Mouse (Mus musculus): ENCODE measurements around the gene Fbxl19. TPM values are rescaled to one million over a fixed set of nuclear protein-coding genes. Genes with fewer than 3 reads are reported as not detected.

The Fbxl19 gene
- polyA plus RNA-seq, 1 experiment from 2014 or later = 7.4 TPM

- DNase-seq (peak; percentile 47), ATAC-seq (ENCODE audit: low FRiP score, low TSS enrichment) (0 out of 2 replicates have a peak, but pooled peaks have one; percentile 4)
- WGBS = under 1% methylated on average over 53 of the region's 62 CpGs
- Histone ChIP-seq H3K9me3 (ENCODE audit: control insufficient read depth, low read length) (no peaks in the 10 kb centered on the region), H3K9ac (replicated peaks; ENCODE audit: low read length) (peak overlapping the region; percentile 93), H3K27me3 (ENCODE audit: control insufficient read depth, insufficient read depth, low read length) (no peaks in the 10 kb centered on the region), H3K4me2 (ENCODE audit: low read length) (peak overlapping the region; percentile 94), H3K4me1 (ENCODE audit: control insufficient read depth, insufficient read depth, low read length) (peaks cover 18% of the 10 kb centered on the region), H3K27ac (replicated peaks; ENCODE audit: low read depth, low read length) (peak overlapping the region; percentile 89), H3K36me3 (ENCODE audit: control insufficient read depth, insufficient read depth, low read length) (peaks cover 40% of the 10 kb centered on the region), H3K4me3 (replicated peaks; ENCODE audit: low read depth, low read length) (peak overlapping the region; percentile 93)
These were observed 2.5 kb downstream of the Fbxl19 start for GRCm38 (mm10) chr7:127746494-127747491.

- WGBS = 35% methylated on average over 6 of the region's 6 CpGs
- peaks cover 49% of the 10 kb centered on the region for H3K36me3 ChIP-seq (ENCODE audit: control insufficient read depth, insufficient read depth, low read length)
- ATAC-seq (ENCODE audit: low FRiP score, low TSS enrichment) = no peak
- H3K4me3 ChIP-seq (replicated peaks; ENCODE audit: low read depth, low read length) = peak overlapping the region; percentile 93
- peak overlapping the region; percentile 93 for H3K9ac ChIP-seq (replicated peaks; ENCODE audit: low read length)
- DNase-seq = no peak
- H3K27me3 ChIP-seq (ENCODE audit: control insufficient read depth, insufficient read depth, low read length) = no peaks in the 10 kb centered on the region
- H3K9me3 ChIP-seq (ENCODE audit: control insufficient read depth, low read length) = no peaks in the 10 kb centered on the region
- peak overlapping the region; percentile 89 for H3K27ac ChIP-seq (replicated peaks; ENCODE audit: low read depth, low read length)
- H3K4me1 ChIP-seq (ENCODE audit: control insufficient read depth, insufficient read depth, low read length) = peaks cover 18% of the 10 kb centered on the region
- peak overlapping the region; percentile 94 for H3K4me2 ChIP-seq (ENCODE audit: low read length)
These were observed 3.4 kb downstream of the Fbxl19 start for GRCm38 (mm10) chr7:127747559-127748234.

- H3K9ac ChIP-seq (replicated peaks; ENCODE audit: low read length) = no peak overlapping the region
- H3K4me1 ChIP-seq (ENCODE audit: control insufficient read depth, insufficient read depth, low read length) = peaks cover 18% of the 10 kb centered on the region
- H3K4me3 ChIP-seq (replicated peaks; ENCODE audit: low read depth, low read length) = peak overlapping the region; percentile 93
- WGBS = 92% methylated on average over 28 of the region's 28 CpGs
- DNase-seq = no peak
- H3K27me3 ChIP-seq (ENCODE audit: control insufficient read depth, insufficient read depth, low read length) = no peaks in the 10 kb centered on the region
- no peaks in the 10 kb centered on the region for H3K9me3 ChIP-seq (ENCODE audit: control insufficient read depth, low read length)
- H3K27ac ChIP-seq (replicated peaks; ENCODE audit: low read depth, low read length) = no peak overlapping the region
- peaks cover 54% of the 10 kb centered on the region for H3K36me3 ChIP-seq (ENCODE audit: control insufficient read depth, insufficient read depth, low read length)
- no peak for ATAC-seq (ENCODE audit: low FRiP score, low TSS enrichment)
- H3K4me2 ChIP-seq (ENCODE audit: low read length) = peak overlapping the region; percentile 94; the same call in 1 of the 2 replicates
These were observed 3.9 kb downstream of the Fbxl19 start for GRCm38 (mm10) chr7:127748235-127748560.

- Histone ChIP-seq H3K9me3 (ENCODE audit: control insufficient read depth, low read length) (no peaks in the 10 kb centered on the region), H3K9ac (replicated peaks; ENCODE audit: low read length) (no peak overlapping the region), H3K4me2 (ENCODE audit: low read length) (no peak overlapping the region), H3K27me3 (ENCODE audit: control insufficient read depth, insufficient read depth, low read length) (no peaks in the 10 kb centered on the region), H3K36me3 (ENCODE audit: control insufficient read depth, insufficient read depth, low read length) (peaks cover 76% of the 10 kb centered on the region), H3K27ac (replicated peaks; ENCODE audit: low read depth, low read length) (no peak overlapping the region), H3K4me1 (ENCODE audit: control insufficient read depth, insufficient read depth, low read length) (peaks cover 12% of the 10 kb centered on the region), H3K4me3 (replicated peaks; ENCODE audit: low read depth, low read length) (no peak overlapping the region)
- DNase-seq = peak; percentile 72
- WGBS = 85% methylated on average over 19 of the region's 19 CpGs
- no peak for ATAC-seq (ENCODE audit: low FRiP score, low TSS enrichment)
These were observed 6.1 kb downstream of the Fbxl19 start for GRCm38 (mm10) chr7:127750131-127751127.

- no peak for DNase-seq
- ATAC-seq (ENCODE audit: low FRiP score, low TSS enrichment) = no peak
- Histone ChIP-seq H3K36me3 (ENCODE audit: control insufficient read depth, insufficient read depth, low read length) (peaks cover 88% of the 10 kb centered on the region), H3K4me1 (ENCODE audit: control insufficient read depth, insufficient read depth, low read length) (peaks cover 12% of the 10 kb centered on the region), H3K27ac (replicated peaks; ENCODE audit: low read depth, low read length) (no peak overlapping the region), H3K4me2 (ENCODE audit: low read length) (no peak overlapping the region), H3K9me3 (ENCODE audit: control insufficient read depth, low read length) (no peaks in the 10 kb centered on the region), H3K9ac (replicated peaks; ENCODE audit: low read length) (no peak overlapping the region), H3K27me3 (ENCODE audit: control insufficient read depth, insufficient read depth, low read length) (no peaks in the 10 kb centered on the region), H3K4me3 (replicated peaks; ENCODE audit: low read depth, low read length) (no peak overlapping the region)
- WGBS = 97% methylated on average over 5 of the region's 5 CpGs
These were observed 7.3 kb downstream of the Fbxl19 start for GRCm38 (mm10) chr7:127751619-127752018.

- H3K9me3 ChIP-seq (ENCODE audit: control insufficient read depth, low read length) = no peaks in the 10 kb centered on the region
- no peak overlapping the region for H3K27ac ChIP-seq (replicated peaks; ENCODE audit: low read depth, low read length)
- peaks cover 12% of the 10 kb centered on the region for H3K4me1 ChIP-seq (ENCODE audit: control insufficient read depth, insufficient read depth, low read length)
- H3K36me3 ChIP-seq (ENCODE audit: control insufficient read depth, insufficient read depth, low read length) = peaks cover 93% of the 10 kb centered on the region
- H3K9ac ChIP-seq (replicated peaks; ENCODE audit: low read length) = 0 out of 2 replicates have a peak overlapping the region, but pooled peaks have one; percentile 20
- ATAC-seq (ENCODE audit: low FRiP score, low TSS enrichment) (no peak), DNase-seq (no peak)
- 93% methylated on average over 27 of the region's 27 CpGs for WGBS
- H3K4me3 ChIP-seq (replicated peaks; ENCODE audit: low read depth, low read length) = no peak overlapping the region
- H3K27me3 ChIP-seq (ENCODE audit: control insufficient read depth, insufficient read depth, low read length) = no peaks in the 10 kb centered on the region
- H3K4me2 ChIP-seq (ENCODE audit: low read length) = no peak overlapping the region
These were observed 7.7 kb downstream of the Fbxl19 start for GRCm38 (mm10) chr7:127752069-127752468.

GRCm38 (mm10) chr7:127753158-127753557 lies 8.8 kb downstream of the Fbxl19 start:
- Histone ChIP-seq H3K9me3 (ENCODE audit: control insufficient read depth, low read length) (no peaks in the 10 kb centered on the region), H3K27ac (replicated peaks; ENCODE audit: low read depth, low read length) (no peak overlapping the region), H3K36me3 (ENCODE audit: control insufficient read depth, insufficient read depth, low read length) (peaks cover 100% of the 10 kb centered on the region), H3K4me1 (ENCODE audit: control insufficient read depth, insufficient read depth, low read length) (peaks cover under 1% of the 10 kb centered on the region), H3K9ac (replicated peaks; ENCODE audit: low read length) (no peak overlapping the region), H3K4me3 (replicated peaks; ENCODE audit: low read depth, low read length) (no peak overlapping the region), H3K4me2 (ENCODE audit: low read length) (no peak overlapping the region), H3K27me3 (ENCODE audit: control insufficient read depth, insufficient read depth, low read length) (no peaks in the 10 kb centered on the region)
- DNase-seq = no peak
- 82% methylated on average over 5 of the region's 5 CpGs for WGBS
- no peak for ATAC-seq (ENCODE audit: low FRiP score, low TSS enrichment)

- 91% methylated on average over 7 of the region's 7 CpGs for WGBS
- Histone ChIP-seq H3K36me3 (ENCODE audit: control insufficient read depth, insufficient read depth, low read length) (peaks cover 99% of the 10 kb centered on the region), H3K9ac (replicated peaks; ENCODE audit: low read length) (no peak overlapping the region), H3K4me2 (ENCODE audit: low read length) (no peak overlapping the region), H3K27me3 (ENCODE audit: control insufficient read depth, insufficient read depth, low read length) (no peaks in the 10 kb centered on the region), H3K9me3 (ENCODE audit: control insufficient read depth, low read length) (no peaks in the 10 kb centered on the region), H3K27ac (replicated peaks; ENCODE audit: low read depth, low read length) (no peak overlapping the region), H3K4me3 (replicated peaks; ENCODE audit: low read depth, low read length) (no peak overlapping the region), H3K4me1 (ENCODE audit: control insufficient read depth, insufficient read depth, low read length) (no peaks in the 10 kb centered on the region)
- no peak for ATAC-seq (ENCODE audit: low FRiP score, low TSS enrichment)
- DNase-seq = no peak
These were observed 9.4 kb downstream of the Fbxl19 start for GRCm38 (mm10) chr7:127753741-127754140.
